In the genomic region with DNA sequence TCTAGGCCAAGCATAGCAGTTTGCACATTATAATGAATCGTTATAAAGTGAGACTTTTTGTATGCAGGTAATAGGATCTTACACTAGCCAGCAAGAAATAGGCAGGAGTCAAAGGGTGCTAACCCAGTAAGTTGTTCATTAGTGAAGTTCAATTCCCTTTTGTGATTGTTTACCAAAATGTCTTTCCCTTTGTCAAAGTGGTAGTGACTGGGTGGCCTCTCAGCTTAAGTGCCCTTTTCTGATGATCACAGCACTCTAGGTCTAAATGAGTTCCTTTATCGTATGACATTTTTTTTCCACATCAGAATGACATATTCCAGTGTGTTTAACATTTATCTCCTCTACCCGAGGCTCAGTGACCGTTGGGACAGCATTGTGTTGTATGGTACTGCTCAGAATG, we compare ENCODE assay signal across 9 mouse cellular contexts. TPM values are rescaled to one million over a fixed set of nuclear protein-coding genes. Genes with fewer than 3 reads are reported as not detected.
DNase-seq lines count a peak whose midpoint lies in the region; ATAC-seq and TF ChIP-seq lines count a peak whose summit lies in the region.
"Had no signal": no experiment of that assay in that cellular context is flagged by ENCODE, and none has a peak within 500 bp of the region (broad histone marks: within the 10 kb centered on the region; RNA-seq: fewer than 3 reads in every experiment).

No protein-coding gene starts in this region.

- no peak overlapping the region for H3K27ac ChIP-seq in left cerebral cortex, adult 2 months
- H3K27ac ChIP-seq in embryonic fibroblast, embryonic 13.5 days (ENCODE audit: insufficient read depth, low read length) = no peak overlapping the region
- H3K27ac ChIP-seq in intestine, postnatal 0 days (ENCODE audit: low read depth, low read length) = no peak overlapping the region

- H3K9ac ChIP-seq in intestine, postnatal 0 days (ENCODE audit: low read depth, low read length) = no peak overlapping the region

- intact Hi-C loops in left cerebral cortex, adult 2 months (cut with DNase I) = loop anchor here (5.0 to 10.0 kb wide), 4 partner anchors 64 to 289 kb away; no protein-coding TSS in a partner anchor
- intact Hi-C loops in left cerebral cortex, postnatal 25 days (cut with DNase I) = loop anchor here (5.0 kb wide), 1 partner anchor 124 kb away; no protein-coding TSS in a partner anchor
- intact Hi-C loops in gastrocnemius, postnatal 14 days (cut with DNase I; ENCODE audit: low total_unique reads) = loop anchor here (5.0 kb wide), 2 partner anchors 124 to 334 kb away; no protein-coding TSS in a partner anchor

- H3K27me3 ChIP-seq in intestine, postnatal 0 days (replicated peaks; ENCODE audit: control insufficient read depth, insufficient read depth, low read length) = 0 out of 2 replicates have a peak, but pooled peaks cover 7% of the 10 kb centered on the region
- H3K27me3 ChIP-seq in myocyte (ENCODE audit: control insufficient read depth, insufficient read depth, insufficient read length) = no peaks in the 10 kb centered on the region

- H3K4me1 ChIP-seq in embryonic fibroblast, embryonic 13.5 days (ENCODE audit: control insufficient read depth, insufficient read depth, low read length) = no peaks in the 10 kb centered on the region; the same call in 1 of the 2 replicates
- H3K4me1 ChIP-seq in intestine, postnatal 0 days (replicated peaks; ENCODE audit: control insufficient read depth, insufficient read depth, low read length) = no peaks in the 10 kb centered on the region

- H3K4me2 ChIP-seq in intestine, postnatal 0 days (replicated peaks; ENCODE audit: low read depth) = peak overlapping the region; percentile 63
- H3K4me2 ChIP-seq in myocyte (ENCODE audit: low read depth) = peak overlapping the region; percentile 79

- H3K79me2 ChIP-seq in myocyte (ENCODE audit: control insufficient read depth, insufficient read depth) = peaks cover 41% of the 10 kb centered on the region

- WGBS in intestine, postnatal 0 days = 44% methylated on average over 4 of the region's 4 CpGs

- TF ChIP-seq POLR2A in embryonic fibroblast, embryonic 13.5 days (IDR thresholded peaks at IDR 0.05; ENCODE audit: low read depth, low read length) = no peak
- no peak for TF ChIP-seq POLR2A in myocyte (IDR thresholded peaks at IDR 0.05; ENCODE audit: insufficient read length, low read depth)

- H3K36me3 ChIP-seq in intestine, postnatal 0 days (ENCODE audit: control insufficient read depth, insufficient read depth) = no peaks in the 10 kb centered on the region
- H3K36me3 ChIP-seq in myocyte (ENCODE audit: control insufficient read depth, insufficient read depth) = no peaks in the 10 kb centered on the region

- no peak for ATAC-seq in intestine, postnatal 0 days

- H3ac ChIP-seq in myocyte (ENCODE audit: control insufficient read depth, insufficient read length) = peak overlapping the region; percentile 14

- DNase-seq in left cerebral cortex, adult 2 months (ENCODE audit: extremely low spot score in 1 of 2, low spot score in 2 of 2) = no peak
- no peak for DNase-seq in left cerebral cortex, postnatal 25 days (ENCODE audit: low spot score in 2 of 2)
- DNase-seq in left cerebral cortex, adult 18-20 months (ENCODE audit: low spot score in 2 of 2) = no peak
- DNase-seq in gastrocnemius, postnatal 14 days = no peak
- DNase-seq in urinary bladder, postnatal 10 days (ENCODE audit: low spot score) = no peak
- DNase-seq: cerebellum, adult 11 months had no signal

- peak overlapping the region; percentile 57 for H3K4me3 ChIP-seq in left cerebral cortex, adult 2 months
- peak overlapping the region; percentile 69 for H3K4me3 ChIP-seq in embryonic fibroblast, embryonic 13.5 days (ENCODE audit: insufficient read depth, low read length)
- H3K4me3 ChIP-seq in intestine, postnatal 0 days (ENCODE audit: low read depth, low read length) = peak overlapping the region; percentile 43
- peak overlapping the region; percentile 45 for H3K4me3 ChIP-seq in myocyte

- no peak for TF ChIP-seq CTCF in left cerebral cortex, adult 2 months (IDR thresholded peaks at IDR 0.05)
- no peak for TF ChIP-seq CTCF in embryonic fibroblast, embryonic 13.5 days (IDR thresholded peaks at IDR 0.05; ENCODE audit: borderline replicate concordance, insufficient read depth, low read length)
- TF ChIP-seq CTCF in intestine, postnatal 0 days (IDR thresholded peaks at IDR 0.05; ENCODE audit: low read depth) = no peak

- no peaks in the 10 kb centered on the region for H3K9me3 ChIP-seq in intestine, postnatal 0 days (ENCODE audit: control insufficient read depth)

TF ChIP-seq in myocyte, 11 proteins besides CTCF, POLR2A, EP300 and RAD21:
- TF ChIP-seq MYOD1 (IDR thresholded peaks at IDR 0.05; ENCODE audit: control insufficient read depth in 1 of 3, insufficient read length in 2 of 3, low read depth in 2 of 3) (no peak), MYOG (IDR thresholded peaks at IDR 0.05; ENCODE audit: control insufficient read depth in 1 of 3, insufficient read depth in 1 of 3, insufficient read length in 2 of 3, low read depth in 2 of 3) (no peak), MAX (IDR thresholded peaks at IDR 0.05; ENCODE audit: low read depth) (no peak), CEBPB (IDR thresholded peaks at IDR 0.05; ENCODE audit: insufficient read depth, poor library complexity, severe bottlenecking) (no peak), POLR2AphosphoS2 (IDR thresholded peaks at IDR 0.05; ENCODE audit: insufficient read length, low read depth) (no peak), TCF12 (IDR thresholded peaks at IDR 0.05; ENCODE audit: insufficient read depth, poor library complexity, severe bottlenecking) (no peak), TCF3 (IDR thresholded peaks at IDR 0.05; ENCODE audit: insufficient read length, low read depth) (no peak), REST (IDR thresholded peaks at IDR 0.05; ENCODE audit: insufficient read depth, insufficient read length) (no peak), E2F4 (IDR thresholded peaks at IDR 0.05; ENCODE audit: insufficient read depth) (no peak)

RNA-seq across cellular contexts. Expression of gene Sh3kbp1, which starts 1.6 kb away (rescaled TPM):
- 10 to 100 TPM; 57.5 to 61.3 TPM for total RNA-seq in left cerebral cortex, adult 2 months (2021)
- total RNA-seq in left cerebral cortex, postnatal 25 days (2021) = 10 to 100 TPM; 54.7 to 63.5 TPM
- polyA plus RNA-seq in embryonic fibroblast, embryonic 13.5 days (2011; ENCODE audit: insufficient read length, low read depth, missing spikeins) = 119 and 181 TPM in 2 replicates
- 7.1 and 7.7 TPM in 2 replicates for polyA plus RNA-seq in intestine, postnatal 0 days (2015; fragmentation: Nextera tagmentation; extraction: Ambion mirVana)
- polyA plus RNA-seq in myocyte (2012; fragmentation: generic; extraction: Trizol) = 31.7 TPM
- 10 to 100 TPM; 55.9 to 59.4 TPM for total RNA-seq in left cerebral cortex, adult 18-20 months (2021)
- total RNA-seq in gastrocnemius, postnatal 14 days (2021) = 10 to 100 TPM; 25.0 to 26.0 TPM
